Mouse (Mus musculus) adrenal gland, adult 8-10 months (tissue): Measurements from ENCODE around the gene Rho. TPM values are rescaled to one million over a fixed set of nuclear protein-coding genes. Genes with fewer than 3 reads are reported as not detected.

Experiments used
- DNase-seq: peaks from one replicate; pipeline ENCODE4 v3.0.0; 2022
- total RNA-seq, 4 experiments: library from RNA; stranded (reverse); gene quantifications; 2 replicates each; pipeline ENCODE4 v1.2.4; 2022

Gene Rho
- total RNA-seq, 4 experiments from 2014 or later, result 0.52 to 1.9 (median 1.2) TPM

- no peak for DNase-seq
Observed at GRCm38 (mm10) chr6:115915601-115916445, 15.7 kb upstream of the Rho start.

GRCm38 (mm10) chr6:115916611-115917010 lies 14.9 kb upstream of the Rho start:
- DNase-seq, result no peak

- no peak for DNase-seq
Observed at GRCm38 (mm10) chr6:115918615-115919014, 12.9 kb upstream of the Rho start.

- DNase-seq, result no peak
Observed at GRCm38 (mm10) chr6:115919876-115920275, 11.7 kb upstream of the Rho start.

GRCm38 (mm10) chr6:115924829-115925228 lies 6.7 kb upstream of the Rho start:
- DNase-seq, result no peak

- no peak for DNase-seq
Observed at GRCm38 (mm10) chr6:115926416-115926815, 5.1 kb upstream of the Rho start.

- DNase-seq, result peak; percentile 55
Observed at GRCm38 (mm10) chr6:115927292-115928242, 4.0 kb upstream of the Rho start.

GRCm38 (mm10) chr6:115930018-115930417 lies 1.5 kb upstream of the Rho start:
- no peak for DNase-seq

- peak; percentile 87 for DNase-seq
Observed at GRCm38 (mm10) chr6:115932391-115932790, 843 bp downstream of the Rho start.

- no peak for DNase-seq
Observed at GRCm38 (mm10) chr6:115935544-115935943, 4.0 kb downstream of the Rho start.

GRCm38 (mm10) chr6:115938011-115938410 lies 6.5 kb downstream of the Rho start:
- DNase-seq, result no peak

- DNase-seq, result no peak
Observed at GRCm38 (mm10) chr6:115938798-115939197, 7.2 kb downstream of the Rho start.

GRCm38 (mm10) chr6:115940603-115941002 lies 9.1 kb downstream of the Rho start:
- DNase-seq, result no peak

- no peak for DNase-seq
Observed at GRCm38 (mm10) chr6:115941128-115941527, 9.6 kb downstream of the Rho start.

- DNase-seq, result no peak
Observed at GRCm38 (mm10) chr6:115943498-115944427, 12.2 kb downstream of the Rho start.

GRCm38 (mm10) chr6:115944638-115945037 lies 13.1 kb downstream of the Rho start, which contains the start of gene H1foo:
Gene H1foo, plus strand, starts transcription at chr6:115944938.
- DNase-seq, result no peak

GRCm38 (mm10) chr6:115945633-115946032 lies 14.1 kb downstream of the Rho start:
- no peak for DNase-seq

- DNase-seq, result no peak
Observed at GRCm38 (mm10) chr6:115946389-115946788, 14.8 kb downstream of the Rho start.

GRCm38 (mm10) chr6:115954506-115955074 lies 23.0 kb downstream of the Rho start:
- no peak for DNase-seq

GRCm38 (mm10) chr6:115955169-115955568 lies 23.6 kb downstream of the Rho start:
- DNase-seq, result no peak

GRCm38 (mm10) chr6:115955664-115956063 lies 24.1 kb downstream of the Rho start:
- DNase-seq, result no peak
